Mouse (Mus musculus) urinary bladder, postnatal 10 days (tissue): ENCODE results near the gene 4930519G04Rik.
"Not testable (repeated sequence)": the region's sequence is repeated elsewhere in the genome, so short reads cannot be mapped to it uniquely, and the experiment has no call there.

Experiments
- DNase-seq: peaks from one replicate; pipeline ENCODE4 v3.0.0; 2022; ENCODE audit warnings: low spot score

4930519G04Rik gene

DNA sequence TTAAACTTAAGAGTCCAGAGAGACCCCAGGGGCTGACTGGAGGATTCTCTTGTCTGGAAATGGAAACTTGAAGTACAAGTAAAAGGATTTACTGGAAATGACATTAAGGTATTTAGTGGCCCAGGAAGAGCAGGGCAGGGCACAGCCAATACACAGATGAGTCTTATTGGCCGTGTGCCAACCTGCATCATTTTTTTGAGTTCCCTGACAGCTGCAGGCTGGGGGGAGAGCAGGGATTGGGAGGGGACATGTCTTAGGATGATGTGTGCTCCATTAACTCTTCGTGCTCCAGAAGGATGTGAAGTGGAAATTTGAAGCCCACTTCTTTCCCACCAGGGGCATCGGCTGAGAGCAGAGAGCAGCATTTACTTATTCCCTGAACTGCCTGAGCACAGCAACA is 11.3 kb upstream of the 4930519G04Rik start:
- not testable (repeated sequence) for DNase-seq

DNA sequence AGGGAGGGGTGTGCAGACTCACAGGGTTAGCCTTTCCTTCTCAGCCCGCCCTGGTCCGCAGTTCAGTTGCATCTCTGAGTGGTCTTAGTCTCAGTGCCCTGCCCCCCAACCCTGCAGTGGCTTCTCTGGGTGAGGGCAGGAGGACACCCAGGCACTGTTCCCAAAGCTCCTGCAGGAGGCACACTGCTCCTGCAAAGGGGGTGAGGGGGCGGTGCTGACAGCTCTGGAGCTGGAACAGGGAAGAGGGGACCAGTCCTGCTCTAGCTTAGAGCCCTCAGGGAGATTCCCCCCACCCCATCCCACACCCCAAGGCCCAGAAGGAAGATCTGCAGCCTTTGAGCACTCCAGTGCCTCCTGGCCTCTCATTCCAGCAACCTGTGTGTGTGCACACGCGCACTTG is 10.8 kb upstream of the 4930519G04Rik start:
- DNase-seq: no peak

DNA sequence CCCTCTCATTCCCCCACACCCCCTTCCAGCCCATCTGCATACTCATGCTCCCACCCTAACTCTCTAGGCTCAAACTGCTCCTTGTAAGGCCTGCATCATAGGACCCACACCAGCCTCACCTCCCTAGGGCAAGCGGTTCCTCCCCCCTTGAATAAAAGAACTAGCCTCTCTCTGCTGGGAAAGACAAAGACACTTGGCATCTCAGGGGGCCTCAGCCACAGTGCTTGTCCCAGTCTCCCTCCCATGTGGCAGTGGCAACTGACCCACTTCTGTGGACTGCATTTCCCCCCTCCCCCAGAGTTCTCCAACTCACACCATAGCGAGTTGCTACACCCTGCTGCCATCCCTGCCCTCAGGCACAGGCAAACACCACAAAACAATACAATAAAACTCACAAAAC is 9.1 kb upstream of the 4930519G04Rik start:
- DNase-seq: not testable (repeated sequence)

DNA sequence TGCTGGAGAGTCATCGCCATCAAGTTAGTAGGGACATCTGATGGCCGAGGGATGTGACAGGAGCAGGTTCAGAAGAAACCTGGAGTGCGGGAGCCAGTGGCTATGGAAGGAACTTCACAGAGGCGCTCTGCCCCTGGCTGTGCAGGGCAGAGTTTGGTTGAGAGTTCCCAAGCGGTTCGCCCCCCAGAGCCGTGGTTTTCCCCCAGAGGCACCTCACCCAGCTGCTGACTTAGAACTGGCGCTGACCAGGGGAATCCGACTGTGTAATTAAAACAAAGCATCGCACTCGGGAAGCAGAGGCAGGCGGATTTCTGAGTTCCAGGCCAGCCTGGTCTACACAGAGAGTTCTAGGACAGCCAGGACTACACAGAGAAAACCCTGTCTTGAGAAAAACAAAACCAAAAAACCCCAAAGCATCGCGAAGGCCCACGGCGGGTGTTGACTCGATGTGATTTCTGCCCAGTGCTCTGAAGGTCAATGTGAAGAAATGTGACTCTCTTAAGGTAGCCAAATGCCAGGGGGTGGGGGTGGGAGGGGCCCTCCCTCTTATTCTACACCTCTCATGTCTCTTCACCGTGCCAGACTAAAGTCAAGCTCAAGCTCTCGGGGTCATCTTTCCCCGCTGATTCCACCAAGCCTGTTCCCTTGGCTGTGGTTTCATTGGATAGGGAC is 1.8 kb upstream of the 4930519G04Rik start:
- no peak for DNase-seq

DNA sequence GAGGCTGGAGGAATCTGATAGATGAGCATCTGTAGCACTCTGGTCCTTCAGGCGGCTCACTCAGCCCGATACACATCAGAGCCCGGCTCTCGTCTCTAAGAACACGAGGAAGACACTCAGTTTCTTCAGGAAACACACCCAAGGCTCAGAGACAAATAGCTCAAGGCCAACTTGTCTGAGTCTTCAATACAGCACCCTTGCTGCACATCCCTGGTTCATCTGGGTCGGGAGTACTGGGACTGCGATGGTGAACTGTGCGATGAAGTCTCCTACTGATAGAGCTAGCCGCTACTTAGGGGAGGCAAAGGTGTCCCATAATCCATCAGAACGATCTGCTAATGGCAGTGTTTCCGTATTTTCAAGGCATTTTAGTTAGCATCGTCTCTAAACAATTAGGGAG is 5.1 kb downstream of the 4930519G04Rik start, which contains the start of gene Gm9936:
Gene Gm9936, minus strand, starts transcription at position 101 of the 400 bp plus-strand sequence.
- DNase-seq: no peak

DNA sequence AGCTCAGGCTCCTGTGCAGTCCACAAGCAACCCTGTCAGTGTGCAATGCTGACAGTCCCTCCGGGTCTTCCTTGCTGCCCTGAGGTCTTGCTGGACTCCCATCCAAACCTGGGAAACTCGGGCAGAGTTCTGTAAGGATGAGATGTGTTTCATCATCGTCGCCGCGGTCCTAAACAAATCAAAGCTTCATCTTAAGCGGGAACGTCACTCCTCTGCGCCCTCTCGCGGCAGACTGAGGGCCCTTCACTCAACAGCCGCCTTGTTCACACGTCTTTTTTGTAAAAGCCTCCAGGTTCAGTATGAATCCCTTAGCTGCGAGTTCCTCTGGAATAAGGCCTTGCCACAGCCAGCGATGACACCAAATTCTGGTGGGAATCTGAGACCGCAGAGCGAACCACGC is 5.8 kb downstream of the 4930519G04Rik start:
- no peak for DNase-seq

DNA sequence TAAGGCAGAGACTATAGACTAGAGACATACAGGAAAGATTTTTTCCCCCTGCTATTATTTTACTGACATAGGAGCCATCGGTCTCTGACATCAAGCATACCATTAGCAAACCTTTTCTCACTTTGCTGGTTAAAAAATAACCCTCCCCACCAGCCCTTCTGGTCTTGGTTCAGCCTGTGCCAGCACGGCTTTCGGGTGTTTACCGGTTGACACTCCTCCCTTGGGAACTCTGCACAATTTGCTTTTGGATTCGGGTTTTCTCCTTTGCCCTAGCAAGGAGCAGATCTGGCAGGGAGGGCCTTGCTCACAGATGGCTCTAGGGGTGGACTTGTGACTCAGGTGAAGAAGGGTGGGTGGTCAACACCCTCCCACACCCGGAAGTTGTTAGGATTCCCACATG is 8.3 kb downstream of the 4930519G04Rik start:
- DNase-seq: no peak

DNA sequence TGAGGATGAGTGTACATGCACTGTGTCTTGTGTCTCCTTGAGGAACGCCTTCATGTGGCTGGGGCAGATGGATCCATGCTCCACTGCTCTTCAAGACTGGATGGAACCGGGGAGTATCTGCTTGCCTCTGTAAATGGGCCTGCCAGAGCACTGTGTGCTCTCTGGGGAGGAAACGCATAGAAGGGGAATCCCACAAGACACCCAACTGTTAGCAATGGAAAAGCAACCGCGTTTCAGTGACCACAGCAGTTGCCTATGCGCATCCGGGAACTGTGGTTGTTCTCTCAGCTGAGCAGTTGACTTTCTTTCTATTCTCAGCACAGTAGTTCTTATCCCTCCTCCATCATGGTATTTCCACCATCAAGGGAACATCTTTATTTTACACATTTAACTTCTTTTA is 11.3 kb downstream of the 4930519G04Rik start:
- no peak for DNase-seq

DNA sequence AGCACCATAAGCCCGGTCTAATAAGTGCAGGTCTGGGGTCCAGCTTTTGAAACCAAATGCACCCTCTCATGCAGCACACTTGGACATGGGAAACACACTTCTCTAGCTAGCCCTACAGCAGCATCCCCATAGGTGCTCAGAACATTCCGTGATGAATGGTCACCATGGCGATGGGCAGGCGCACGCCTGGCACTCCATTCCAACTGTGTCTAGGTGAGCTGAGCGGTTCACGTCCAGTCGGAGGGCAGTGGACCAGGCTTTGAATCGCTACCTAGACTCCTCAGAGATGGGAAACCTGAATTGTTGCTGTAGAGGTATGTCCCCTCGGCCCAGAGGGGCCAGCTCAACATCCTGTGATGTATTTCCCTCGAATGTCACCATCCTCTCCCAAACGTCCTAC is 11.8 kb downstream of the 4930519G04Rik start:
- DNase-seq: no peak

DNA sequence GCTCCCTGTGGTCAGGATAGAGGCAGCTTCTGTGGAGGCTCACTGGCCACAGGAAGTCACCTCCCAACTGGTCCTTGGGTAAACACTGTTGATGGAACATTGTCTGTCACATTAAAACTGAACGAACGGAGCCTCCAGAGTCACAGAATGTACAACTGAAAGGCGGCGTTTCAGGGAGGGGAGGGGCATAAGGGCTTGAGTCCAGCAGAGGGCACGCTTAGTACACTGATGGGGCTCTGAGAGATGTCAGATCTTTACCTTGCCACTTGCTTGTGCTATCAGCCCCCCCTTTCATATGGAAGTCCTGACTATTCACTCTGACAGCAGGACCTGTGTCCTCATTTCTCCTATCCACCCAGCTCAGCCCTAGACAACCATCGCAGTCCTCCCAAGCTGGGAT is 22.4 kb downstream of the 4930519G04Rik start:
- no peak for DNase-seq

DNA sequence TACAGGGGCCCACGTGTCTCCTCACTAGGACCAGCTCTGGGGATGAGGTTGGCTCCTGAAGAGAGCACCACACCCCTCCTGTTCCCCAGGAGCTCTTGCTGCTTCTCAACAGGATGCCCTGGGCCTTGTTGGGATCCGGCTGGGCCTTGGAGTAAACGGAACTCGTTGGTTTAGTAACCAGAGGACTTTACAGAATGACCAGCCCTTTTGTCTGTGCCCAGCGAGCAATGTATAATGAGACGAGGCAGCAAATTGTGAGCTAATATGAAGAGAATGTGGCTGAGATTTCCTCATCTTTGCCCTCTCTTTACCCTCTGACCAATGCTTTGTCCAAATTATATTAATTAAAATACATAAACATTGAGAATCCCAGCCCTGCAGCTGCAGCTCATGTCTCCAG is 22.9 kb downstream of the 4930519G04Rik start:
- DNase-seq: no peak

DNA sequence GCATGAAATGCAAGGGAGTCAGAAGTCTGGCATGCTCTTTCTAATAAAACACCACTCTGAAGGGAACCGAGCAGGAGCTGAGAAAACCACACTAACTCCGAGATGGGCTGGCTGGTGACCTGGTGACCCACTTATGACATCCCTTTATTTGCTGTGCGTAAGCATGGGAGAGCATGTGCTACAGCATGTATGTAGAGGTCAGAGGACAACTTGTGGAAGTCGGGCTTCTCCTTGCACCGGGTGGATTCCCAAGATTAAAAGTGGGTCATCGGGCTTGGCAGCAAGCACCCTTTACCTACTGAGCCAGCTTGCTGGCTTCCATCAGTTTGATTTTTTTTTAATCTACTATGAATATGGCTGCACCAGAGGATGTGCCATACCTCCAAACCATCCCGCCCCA is 24.0 kb downstream of the 4930519G04Rik start:
- no peak for DNase-seq

DNA sequence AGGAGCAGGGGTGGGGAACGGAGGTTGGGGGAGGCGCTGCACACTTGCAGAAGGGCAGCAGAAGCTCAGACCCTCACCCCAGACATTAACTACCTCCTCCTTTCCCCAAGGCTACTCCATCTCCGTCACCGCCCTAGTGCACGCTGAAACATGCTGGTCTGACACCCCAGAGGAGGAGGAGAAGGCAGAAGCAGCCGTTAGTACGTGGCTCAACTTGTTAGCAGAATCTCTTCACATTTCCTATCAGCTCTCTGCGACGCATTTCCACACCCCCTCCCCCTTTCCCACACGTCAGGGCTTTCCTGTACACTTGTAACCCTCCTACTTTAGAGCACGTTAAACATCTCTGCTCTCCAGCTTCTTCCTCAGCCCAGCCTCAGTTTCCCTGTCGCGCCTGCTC is 25.9 kb downstream of the 4930519G04Rik start:
- no peak for DNase-seq

DNA sequence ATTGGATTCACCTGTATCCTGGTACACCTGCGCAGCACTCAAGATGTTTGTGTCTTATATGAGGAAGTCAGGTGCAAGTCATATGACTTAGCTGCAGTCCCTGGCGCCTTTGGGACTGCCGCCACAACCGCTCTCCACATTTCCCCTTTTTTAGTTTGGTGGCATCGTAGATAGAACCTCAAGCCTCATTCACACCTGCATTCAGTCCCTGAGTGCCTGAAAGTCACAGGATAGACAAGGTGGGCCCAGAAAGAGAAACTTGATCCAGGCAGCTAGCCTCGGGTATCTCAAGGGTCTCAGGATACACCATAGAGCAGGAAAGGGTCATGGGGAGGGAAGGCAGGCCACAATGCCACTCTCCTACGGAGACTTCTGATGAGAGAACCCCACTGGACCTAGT is 28.9 kb downstream of the 4930519G04Rik start:
- DNase-seq: not testable (repeated sequence)

DNA sequence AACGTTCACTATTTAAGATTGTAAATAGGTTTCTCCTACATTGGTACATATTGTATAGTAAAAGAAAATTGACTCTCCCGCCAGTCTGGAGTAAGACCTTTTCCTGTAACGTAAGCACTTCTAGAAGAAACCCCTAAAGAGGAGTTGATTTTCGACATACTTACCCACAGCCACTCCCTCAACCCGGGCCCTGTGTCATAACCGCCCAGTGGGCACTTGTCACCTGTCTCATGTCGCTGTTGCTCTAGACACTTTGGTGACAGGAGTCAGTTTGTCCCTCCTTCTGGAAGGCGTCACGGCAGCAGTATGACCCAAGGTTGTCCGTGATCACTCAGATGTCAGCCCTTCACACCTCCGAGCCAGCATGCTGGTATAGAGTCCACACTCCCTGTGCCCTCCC is 29.6 kb downstream of the 4930519G04Rik start:
- DNase-seq: no peak

DNA sequence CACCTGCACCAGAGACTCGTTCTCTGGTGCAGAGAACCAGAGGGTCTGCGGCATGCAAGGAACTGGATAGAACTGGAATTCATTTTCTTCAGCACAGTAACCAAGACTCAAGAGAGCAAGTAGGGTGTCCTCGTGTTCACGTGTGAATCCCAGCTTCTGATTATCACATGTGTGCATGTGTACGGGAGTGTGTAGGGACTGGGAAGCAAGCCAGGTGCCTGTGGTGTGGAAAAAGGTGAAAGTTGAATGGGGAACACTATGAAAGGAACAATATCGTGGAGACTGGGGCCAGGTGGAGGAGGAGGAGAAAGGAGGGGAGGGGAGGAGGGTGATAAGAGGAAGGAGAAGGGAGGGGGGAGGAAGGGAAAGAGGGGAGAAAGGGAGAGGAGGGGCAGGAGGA is 33.3 kb downstream of the 4930519G04Rik start:
- no peak for DNase-seq

DNA sequence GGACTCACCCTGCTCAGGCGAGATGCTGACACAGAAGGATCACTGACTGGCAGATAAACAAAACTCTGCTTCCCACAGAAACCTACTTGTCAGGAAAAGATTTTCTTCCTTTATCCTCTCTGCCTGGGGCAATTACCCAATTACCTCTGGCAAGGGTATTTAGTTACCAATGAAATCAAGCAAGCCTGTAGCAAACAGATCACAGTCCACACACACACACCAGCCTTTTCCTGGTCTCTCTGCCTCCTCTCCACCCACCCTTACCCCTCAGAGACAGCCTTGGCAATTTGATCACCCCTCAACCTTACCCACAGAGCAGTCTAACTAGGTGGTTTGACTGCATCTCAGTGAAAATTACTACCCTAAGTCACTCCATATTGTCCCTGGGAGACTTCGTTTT is 35.5 kb downstream of the 4930519G04Rik start:
- DNase-seq: no peak

DNA sequence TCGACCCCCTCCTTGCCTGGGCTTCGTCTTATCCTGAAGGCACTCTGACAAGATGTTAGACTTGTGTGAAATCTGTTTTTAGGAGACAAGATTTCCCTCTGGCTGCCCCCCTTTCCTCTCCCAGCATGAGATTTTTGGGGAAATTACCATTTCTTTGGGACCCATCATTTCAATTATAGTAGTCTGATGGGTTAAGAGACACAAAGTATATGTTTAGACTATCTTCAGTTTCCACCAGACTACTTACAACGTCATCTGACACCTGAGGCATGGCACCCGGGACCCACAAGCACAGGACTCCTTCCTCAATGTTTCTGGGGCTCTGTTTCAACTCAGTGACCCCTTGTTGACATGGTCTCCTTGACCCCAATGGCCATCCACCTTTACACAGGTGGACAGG is 42.1 kb downstream of the 4930519G04Rik start:
- no peak for DNase-seq

DNA sequence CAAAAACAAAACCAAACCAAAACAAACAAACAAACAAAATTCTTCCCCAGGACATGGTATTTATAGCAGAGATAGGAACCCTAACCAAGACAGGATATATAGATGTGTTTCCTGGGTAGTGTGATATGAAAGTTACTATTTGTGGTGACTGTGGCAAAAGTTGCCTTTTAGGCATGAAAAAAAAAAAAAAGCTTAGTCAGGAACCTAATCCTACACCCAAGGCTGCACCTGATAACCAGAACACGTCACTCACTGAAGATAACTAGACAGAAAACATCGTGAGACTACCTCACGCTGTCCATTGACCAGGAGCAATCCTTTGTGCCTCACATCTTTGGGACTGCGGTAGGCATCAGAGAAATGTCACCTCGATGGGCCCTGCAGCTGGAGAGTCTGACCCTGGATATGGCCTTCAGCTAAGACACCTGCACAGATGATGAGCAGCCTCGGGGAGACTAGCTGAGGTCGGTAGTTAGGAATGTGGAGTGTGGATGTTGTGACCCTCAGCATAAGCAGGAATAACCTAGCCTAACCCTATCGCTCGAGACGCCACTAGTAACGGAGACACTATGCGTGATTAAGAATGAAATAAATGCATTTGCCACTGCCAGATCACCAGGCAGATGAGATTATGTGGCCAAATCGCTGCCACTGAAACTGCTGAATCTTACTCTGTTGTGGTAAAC is 43.4 kb downstream of the 4930519G04Rik start, which contains the start of gene Oasl2:
Gene Oasl2, plus strand, starts transcription at position 249 of the 686 bp plus-strand sequence.
- no peak for DNase-seq

DNA sequence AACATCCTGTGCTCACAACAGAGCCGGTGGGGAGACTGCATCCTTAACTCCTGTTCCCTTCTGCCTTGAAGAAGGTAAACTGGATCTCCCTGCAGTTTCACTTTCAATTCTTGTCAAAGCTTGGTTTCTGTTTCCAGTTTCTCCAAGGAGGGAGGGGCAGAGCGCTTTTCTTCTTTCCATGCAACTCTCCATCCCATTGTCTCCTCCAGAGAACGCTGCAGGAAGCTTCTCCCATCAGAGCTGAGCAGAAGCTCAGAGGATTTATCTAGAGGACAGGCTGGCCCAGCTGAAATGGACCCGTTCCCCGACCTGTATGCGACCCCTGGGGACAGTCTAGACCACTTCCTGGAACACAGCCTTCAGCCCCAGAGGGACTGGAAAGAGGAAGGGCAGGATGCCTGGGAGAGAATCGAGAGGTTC is 43.9 kb downstream of the 4930519G04Rik start:
- no peak for DNase-seq

DNA sequence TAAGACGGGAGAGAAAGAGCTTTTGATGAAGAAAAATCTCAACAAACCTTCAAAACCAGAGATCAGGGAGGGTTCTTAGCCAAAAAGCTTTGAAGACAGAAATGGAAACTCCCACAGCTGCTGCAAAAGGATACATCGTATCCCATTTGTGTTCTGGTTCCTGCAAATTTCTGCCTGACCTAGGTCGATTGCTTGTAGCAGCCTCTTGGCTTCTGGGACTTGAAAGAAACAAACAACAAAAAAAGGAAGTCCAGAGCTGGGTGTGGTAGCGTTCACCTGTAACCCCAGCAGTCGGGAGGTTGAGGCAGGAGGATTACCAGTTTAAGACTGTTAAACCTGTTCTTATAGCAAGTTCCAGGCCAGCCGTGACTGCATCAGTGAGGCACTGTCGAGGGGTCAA is 45.4 kb downstream of the 4930519G04Rik start:
- no peak for DNase-seq

DNA sequence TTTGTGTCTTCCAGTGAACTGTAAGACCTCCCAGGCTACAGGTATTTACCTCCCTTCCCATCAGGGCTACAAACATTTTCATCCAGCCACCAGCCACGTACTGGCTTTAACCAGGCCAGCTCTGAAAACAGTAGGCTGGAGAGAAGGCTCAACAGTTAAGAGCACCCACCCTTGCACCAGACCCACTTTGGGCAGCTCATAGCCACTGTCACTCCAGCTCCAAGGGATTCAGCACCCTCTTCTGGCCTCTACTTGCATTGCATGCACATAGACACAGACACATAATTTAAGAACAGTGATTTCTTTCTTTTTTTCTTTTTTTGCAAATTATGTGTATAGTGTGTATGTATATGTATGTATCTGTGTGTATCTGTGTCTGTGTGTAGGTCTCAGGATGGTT is 48.9 kb downstream of the 4930519G04Rik start:
- DNase-seq: no peak

DNA sequence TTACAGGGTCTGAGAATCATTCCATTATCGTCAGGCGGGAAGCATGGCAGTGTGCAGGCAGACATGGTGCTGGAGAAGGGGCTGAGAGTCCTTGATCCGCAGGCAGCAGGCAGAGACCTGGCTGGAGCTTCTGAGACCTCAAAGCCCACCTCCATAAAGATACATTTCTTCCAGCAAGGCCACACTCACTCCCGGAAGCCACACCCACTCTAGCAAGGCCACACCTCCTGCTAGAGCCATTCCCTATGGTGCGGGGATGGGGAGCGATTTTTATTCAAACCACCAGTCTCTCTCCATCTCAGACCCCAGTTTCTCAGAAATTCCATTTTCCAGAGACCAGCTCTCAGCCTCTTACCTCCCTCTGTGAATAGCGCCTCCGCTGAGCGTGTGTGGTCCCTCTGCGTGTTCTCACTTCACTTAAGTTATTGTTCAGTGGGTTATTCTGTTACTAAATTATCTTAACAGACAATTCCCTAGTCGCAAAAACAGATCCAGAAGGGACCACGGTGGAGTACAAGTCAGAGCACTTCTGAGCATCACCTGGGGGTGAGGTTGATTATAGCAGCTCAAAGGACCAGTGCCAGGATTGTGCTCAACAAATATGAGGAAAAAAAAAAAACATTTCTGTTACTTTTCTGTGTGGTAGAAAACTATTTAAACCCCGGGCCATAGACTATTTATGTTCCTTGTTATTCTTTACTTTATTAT is 55.3 kb downstream of the 4930519G04Rik start:
- no peak for DNase-seq
